Mouse (Mus musculus): ENCODE data around the gene Sorbs1.

DNA sequence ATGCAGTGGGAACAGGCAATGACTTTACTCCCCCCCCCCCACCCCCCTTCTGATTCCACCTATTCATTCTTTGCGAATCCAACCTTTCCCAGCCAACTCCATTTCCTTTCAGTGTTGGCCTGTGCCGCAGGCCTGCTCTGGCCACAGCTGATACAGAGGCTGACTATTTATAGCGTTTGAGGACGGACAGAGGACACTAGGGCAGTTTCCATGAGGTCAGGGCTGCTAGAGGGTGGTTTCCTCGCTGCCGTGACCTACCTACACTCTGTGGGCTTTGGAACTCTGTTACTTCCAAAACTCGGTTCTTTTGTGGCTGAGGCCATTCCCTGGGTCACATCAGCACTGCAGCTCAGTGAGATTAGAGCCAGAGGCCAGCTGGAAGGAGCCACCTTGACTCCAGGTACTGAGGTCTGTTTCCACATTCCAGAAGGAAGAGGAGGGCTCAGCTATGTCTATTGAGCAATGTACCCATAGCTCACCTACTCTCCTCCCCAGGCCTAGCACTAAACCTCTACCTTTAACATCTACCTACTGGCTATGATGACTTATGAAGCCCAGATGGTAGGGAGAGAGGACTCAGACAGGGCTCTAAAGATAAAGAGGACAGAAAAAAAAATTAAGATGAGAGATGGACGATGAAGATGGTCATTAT is 235.1 kb downstream of the Sorbs1 start:
- TF ChIP-seq EP300 (IDR thresholded peaks at IDR 0.05; ENCODE audit: low read depth) (no peak), CTCF (IDR thresholded peaks at IDR 0.05; ENCODE audit: low read depth) (no peak)

Measured in liver, embryonic 14.5 days (tissue).